ENCODE assay signal across 26 mouse cellular contexts in genomic region chr1:189917126-189917500, GRCm38 (mm10). TPM values are rescaled to one million over a fixed set of nuclear protein-coding genes. Genes with fewer than 3 reads are reported as not detected.
DNase-seq lines count a peak whose midpoint lies in the region; ATAC-seq and TF ChIP-seq lines count a peak whose summit lies in the region.
"Had no signal": no experiment of that assay in that cellular context is flagged by ENCODE, and none has a peak within 500 bp of the region (broad histone marks: within the 10 kb centered on the region; RNA-seq: fewer than 3 reads in every experiment).

No protein-coding gene starts in this region.

- H3K27ac ChIP-seq in gastrocnemius, adult 2 months = peak overlapping the region; percentile 68
- peak overlapping the region; percentile 56 to 78 for H3K27ac ChIP-seq in heart, embryonic 14.5 days (replicated peaks in 1 of 2; ENCODE audit: control insufficient read depth in 1 of 2, insufficient read depth in 1 of 2, low read depth in 2 of 2, low read length in 2 of 2)
- H3K27ac ChIP-seq in midbrain, embryonic 10.5 days (replicated peaks) = peak overlapping the region; percentile 76
- H3K27ac ChIP-seq in midbrain, embryonic 11.5 days (ENCODE audit: low read depth, low read length) = no peak overlapping the region
- H3K27ac ChIP-seq: forebrain, embryonic 13.5 days; intestine, embryonic 15.5 days; left cerebral cortex, adult 2 months; midbrain, embryonic 12.5 days; stomach, postnatal 0 days had no signal

- peak overlapping the region; percentile 12 for H3K9ac ChIP-seq in heart, embryonic 14.5 days (ENCODE audit: low read length)
- no peak overlapping the region for H3K9ac ChIP-seq in midbrain, embryonic 11.5 days (ENCODE audit: low read length)
- H3K9ac ChIP-seq: forebrain, embryonic 13.5 days; intestine, embryonic 15.5 days; liver, postnatal 0 days; midbrain, embryonic 12.5 days had no signal

- peaks cover 31 to 81% of the 10 kb centered on the region in 2 experiments for H3K4me1 ChIP-seq in heart, embryonic 14.5 days (ENCODE audit: control insufficient read depth in 2 of 2, insufficient read depth in 2 of 2, low read length in 2 of 2)
- peaks cover 78% of the 10 kb centered on the region for H3K4me1 ChIP-seq in midbrain, embryonic 10.5 days
- H3K4me1 ChIP-seq in midbrain, embryonic 11.5 days (ENCODE audit: control insufficient read depth, insufficient read depth, low read length) = peaks cover 32% of the 10 kb centered on the region

- peaks cover 16% of the 10 kb centered on the region for H3K36me3 ChIP-seq in heart, embryonic 14.5 days (ENCODE audit: control insufficient read depth, insufficient read depth, low read length)
- H3K36me3 ChIP-seq in midbrain, embryonic 10.5 days = peaks cover 13% of the 10 kb centered on the region
- H3K36me3 ChIP-seq in midbrain, embryonic 11.5 days (ENCODE audit: control insufficient read depth, insufficient read depth, low read length) = no peaks in the 10 kb centered on the region
- H3K36me3 ChIP-seq: midbrain, embryonic 12.5 days had no signal

- ATAC-seq in heart, embryonic 14.5 days (ENCODE audit: insufficient number of reproducible peaks, insufficient read depth, low FRiP score, low read depth) = no peak
- no peak for ATAC-seq in midbrain, embryonic 11.5 days (ENCODE audit: low FRiP score)
- ATAC-seq: CD4-positive, CD25-positive, alpha-beta regulatory T cell, adult 4 months; forebrain, embryonic 13.5 days; hindbrain, embryonic 16.5 days; intestine, embryonic 15.5 days; liver, postnatal 0 days; lung, postnatal 0 days had no signal

- no peaks in the 10 kb centered on the region for H3K9me3 ChIP-seq in heart, embryonic 14.5 days (ENCODE audit: control insufficient read depth, low read length)
- H3K9me3 ChIP-seq in midbrain, embryonic 10.5 days (replicated peaks) = no peaks in the 10 kb centered on the region
- H3K9me3 ChIP-seq in midbrain, embryonic 11.5 days (ENCODE audit: control insufficient read depth, low read length) = no peaks in the 10 kb centered on the region
- H3K9me3 ChIP-seq: forebrain, embryonic 13.5 days; intestine, embryonic 15.5 days; midbrain, embryonic 12.5 days had no signal

- 42% methylated on average over 4 of the region's 4 CpGs for WGBS in heart, embryonic 14.5 days
- WGBS in midbrain, embryonic 10.5 days = 53% methylated on average over 4 of the region's 4 CpGs
- 35% methylated on average over 4 of the region's 4 CpGs for WGBS in midbrain, embryonic 11.5 days

- no peak overlapping the region for H3K4me3 ChIP-seq in gastrocnemius, adult 2 months
- H3K4me3 ChIP-seq in heart, embryonic 14.5 days (ENCODE audit: control insufficient read depth in 1 of 2, insufficient read depth in 1 of 2, low read depth in 1 of 2, low read length in 2 of 2) = no peak overlapping the region
- H3K4me3 ChIP-seq in midbrain, embryonic 10.5 days = no peak overlapping the region
- H3K4me3 ChIP-seq in midbrain, embryonic 11.5 days (ENCODE audit: low read depth, low read length) = no peak overlapping the region
- H3K4me3 ChIP-seq: forebrain, embryonic 13.5 days; intestine, embryonic 15.5 days; left cerebral cortex, adult 2 months; midbrain, embryonic 12.5 days had no signal

- intact Hi-C loops in gastrocnemius, adult 2 months (cut with DNase I) = no loop called here

- peak overlapping the region; percentile 1 for H3K4me2 ChIP-seq in heart, embryonic 14.5 days (ENCODE audit: low read length)
- no peak overlapping the region for H3K4me2 ChIP-seq in midbrain, embryonic 11.5 days
- H3K4me2 ChIP-seq: forebrain, embryonic 13.5 days; intestine, embryonic 15.5 days; midbrain, embryonic 12.5 days had no signal

- TF ChIP-seq CTCF in gastrocnemius, adult 2 months (IDR thresholded peaks at IDR 0.05) = no peak

- H3K27me3 ChIP-seq in heart, embryonic 14.5 days (ENCODE audit: control insufficient read depth, insufficient read depth, low read length) = no peaks in the 10 kb centered on the region
- peaks cover 11% of the 10 kb centered on the region; the same call in 1 of the 2 replicates for H3K27me3 ChIP-seq in midbrain, embryonic 10.5 days (ENCODE audit: low read depth, poor library complexity, severe bottlenecking)
- H3K27me3 ChIP-seq in midbrain, embryonic 11.5 days (ENCODE audit: control insufficient read depth, insufficient read depth, low read length) = no peaks in the 10 kb centered on the region
- H3K27me3 ChIP-seq: intestine, embryonic 15.5 days had no signal

- DNase-seq in gastrocnemius, adult 2 months = no peak
- DNase-seq in gastrocnemius, adult 18-20 months (ENCODE audit: low spot score) = no peak
- DNase-seq in heart, adult 8-10 months (ENCODE audit: low spot score) = no peak
- no peak for DNase-seq in midbrain, embryonic 10.5 days (ENCODE audit: low spot score)
- DNase-seq in midbrain, embryonic 11.5 days (ENCODE audit: low spot score, missing footprints) = no peak
- no peak for DNase-seq in adrenal gland, adult 2 months
- DNase-seq in B cell, adult 2 months = no peak
- DNase-seq: cerebellum, adult 2 months; cerebellum, postnatal 25 days; embryo, embryonic 11 days; gastrocnemius, postnatal 10 days; kidney, adult 8-10 months; kidney, postnatal 10 days; liver; liver, postnatal 0 days; right cerebral cortex, postnatal 14 days; thymus, adult 2 months had no signal

RNA-seq across cellular contexts. Expression of gene Smyd2, which starts 5.0 kb away (rescaled TPM):
- 100 to 1,000 TPM; 200 to 329 TPM for total RNA-seq in gastrocnemius, adult 2 months (2021)
- 100 to 1,000 TPM; 316 to 319 TPM for total RNA-seq in gastrocnemius, adult 18-20 months (2021)
- 227 and 246 TPM in 2 replicates for polyA plus RNA-seq in heart, embryonic 14.5 days (2014; fragmentation: Nextera tagmentation; extraction: Ambion mirVana)
- 100 to 1,000 TPM in 2 of 4 experiments, 10 to 100 TPM in 2; 83.0 to 114 (median 106) TPM for total RNA-seq in heart, adult 8-10 months (2022)
- 62.7 and 68.3 TPM in 2 replicates for polyA plus RNA-seq in midbrain, embryonic 10.5 days (2016; fragmentation: Nextera tagmentation; extraction: Ambion mirVana)
- polyA plus RNA-seq in midbrain, embryonic 11.5 days (2014; fragmentation: Nextera tagmentation; extraction: Ambion mirVana) = 50.9 and 54.9 TPM in 2 replicates
- total RNA-seq in adrenal gland, adult 2 months (2021) = 10 to 100 TPM; 76.9 to 85.2 TPM
- 60.6 and 72.5 TPM in 2 replicates for polyA plus RNA-seq in adrenal gland, adult 2 months (2012; rRNA removed)
